Mouse (Mus musculus) WW6 (cell line): ENCODE data around the gene Sde2.
"Not testable (repeated sequence)": the region's sequence is repeated elsewhere in the genome, so short reads cannot be mapped to it uniquely, and the experiment has no call there.

Experiments used
- DNase-seq: peaks from one replicate; pipeline ENCODE4 v3.0.0-alpha.2; 2013; ENCODE audit warnings: low read depth, low spot score

Gene Sde2

GRCm38 (mm10) chr1:180835273-180836015 is 15.5 kb upstream of the Sde2 start:
- DNase-seq: no peak

- DNase-seq: not testable (repeated sequence)
Observed at GRCm38 (mm10) chr1:180836467-180836866, 14.5 kb upstream of the Sde2 start.

- no peak for DNase-seq
Observed at GRCm38 (mm10) chr1:180837186-180837585, 13.7 kb upstream of the Sde2 start.

- DNase-seq: no peak
Observed at GRCm38 (mm10) chr1:180838014-180838413, 12.9 kb upstream of the Sde2 start.

GRCm38 (mm10) chr1:180839201-180839910 is 11.6 kb upstream of the Sde2 start:
- no peak for DNase-seq

GRCm38 (mm10) chr1:180841561-180842300 is 9.2 kb upstream of the Sde2 start:
- DNase-seq: no peak

GRCm38 (mm10) chr1:180848114-180848510 is 2.8 kb upstream of the Sde2 start:
- no peak for DNase-seq

GRCm38 (mm10) chr1:180848511-180849241 is 2.3 kb upstream of the Sde2 start:
- no peak for DNase-seq

GRCm38 (mm10) chr1:180849701-180850301 is 1.1 kb upstream of the Sde2 start:
- no peak for DNase-seq

- DNase-seq: no peak
Observed at GRCm38 (mm10) chr1:180858763-180859162, 7.8 kb downstream of the Sde2 start.

- no peak for DNase-seq
Observed at GRCm38 (mm10) chr1:180860030-180860429, 9.1 kb downstream of the Sde2 start.

- no peak for DNase-seq
Observed at GRCm38 (mm10) chr1:180863606-180864005, 12.7 kb downstream of the Sde2 start.

GRCm38 (mm10) chr1:180866001-180866400 is 15.1 kb downstream of the Sde2 start:
- DNase-seq: no peak

GRCm38 (mm10) chr1:180870122-180870650 is 19.3 kb downstream of the Sde2 start:
- no peak for DNase-seq

- DNase-seq: peak; percentile 90
Observed at GRCm38 (mm10) chr1:180873861-180874484, 23.0 kb downstream of the Sde2 start.

- no peak for DNase-seq
Observed at GRCm38 (mm10) chr1:180874615-180875014, 23.7 kb downstream of the Sde2 start.

GRCm38 (mm10) chr1:180875126-180875525 is 24.2 kb downstream of the Sde2 start:
- DNase-seq: no peak

GRCm38 (mm10) chr1:180877466-180877865 is 26.5 kb downstream of the Sde2 start:
- DNase-seq: no peak

GRCm38 (mm10) chr1:180881768-180882167 is 30.8 kb downstream of the Sde2 start:
- no peak for DNase-seq

GRCm38 (mm10) chr1:180883731-180884130 is 32.8 kb downstream of the Sde2 start:
- DNase-seq: no peak

- DNase-seq: no peak
Observed at GRCm38 (mm10) chr1:180884484-180884883, 33.6 kb downstream of the Sde2 start.
